Mouse (Mus musculus) hindbrain, embryonic 15.5 days (tissue): ENCODE measurements around the gene Dnmt3b. TPM values are rescaled to one million over a fixed set of nuclear protein-coding genes. Genes with fewer than 3 reads are reported as not detected.

Experiments
- ATAC-seq: fragments of 200-750 bp; cut with Nextera tagmentation; 2 replicates; pipeline ENCODE4 v1.8.0; 2017; ENCODE audit warnings: low read depth, moderate number of reproducible peaks, moderate TSS enrichment; ENCODE audit not compliant: low FRiP score
- H3K27ac ChIP-seq: fragments of 300-500 bp; sonication (generic); replicated peaks from 2 replicates; pipeline ENCODE4 v1.5.1; 2015; ENCODE audit warnings: mild to moderate bottlenecking, inconsistent platforms
- H3K27me3 ChIP-seq: fragments of 300-500 bp; sonication (generic); 2 replicates; pipeline ENCODE4 v1.6.1; 2015; ENCODE audit warnings: control low read depth, inconsistent platforms
- H3K36me3 ChIP-seq: fragments of 300-500 bp; sonication (generic); 2 replicates; pipeline ENCODE4 v1.6.1; 2015; ENCODE audit warnings: control low read depth, inconsistent platforms
- H3K4me1 ChIP-seq: fragments of 300-500 bp; sonication (generic); replicated peaks from 2 replicates; pipeline ENCODE4 v1.6.1; 2015; ENCODE audit warnings: control low read depth, inconsistent platforms
- H3K4me2 ChIP-seq: fragments of 300-500 bp; sonication (generic); 2 replicates; pipeline ENCODE4 v1.6.1; 2015; ENCODE audit warnings: moderate library complexity, mild to moderate bottlenecking, inconsistent platforms
- H3K4me3 ChIP-seq: fragments of 300-500 bp; sonication (generic); 2 replicates; pipeline ENCODE4 v1.5.1; 2015; ENCODE audit warnings: mild to moderate bottlenecking, inconsistent platforms
- H3K9ac ChIP-seq: fragments of 300-500 bp; sonication (generic); 2 replicates; pipeline ENCODE4 v1.6.1; 2015; ENCODE audit warnings: inconsistent platforms
- H3K9me3 ChIP-seq: fragments of 300-500 bp; sonication (generic); 2 replicates; pipeline ENCODE4 v1.6.1; 2016; ENCODE audit warnings: control low read depth, inconsistent platforms
- WGBS: fragments of 180-500 bp; shearing (Covaris S2); methylation state at CpG from one replicate; pipeline ENCODE4 v1.1.7; 2015; 5-methylcytosine and 5-hydroxymethylcytosine counted together
- polyA plus RNA-seq: library from polyadenylated mRNA; unstranded; fragments of >200 nt; fragmentation: Nextera tagmentation; extraction: Ambion mirVana; gene quantifications from 2 replicates; pipeline ENCODE4 v1.2.1, GENCODE M21; 2015

The Dnmt3b gene
- 3.2 and 3.5 TPM in 2 replicates for polyA plus RNA-seq

DNA sequence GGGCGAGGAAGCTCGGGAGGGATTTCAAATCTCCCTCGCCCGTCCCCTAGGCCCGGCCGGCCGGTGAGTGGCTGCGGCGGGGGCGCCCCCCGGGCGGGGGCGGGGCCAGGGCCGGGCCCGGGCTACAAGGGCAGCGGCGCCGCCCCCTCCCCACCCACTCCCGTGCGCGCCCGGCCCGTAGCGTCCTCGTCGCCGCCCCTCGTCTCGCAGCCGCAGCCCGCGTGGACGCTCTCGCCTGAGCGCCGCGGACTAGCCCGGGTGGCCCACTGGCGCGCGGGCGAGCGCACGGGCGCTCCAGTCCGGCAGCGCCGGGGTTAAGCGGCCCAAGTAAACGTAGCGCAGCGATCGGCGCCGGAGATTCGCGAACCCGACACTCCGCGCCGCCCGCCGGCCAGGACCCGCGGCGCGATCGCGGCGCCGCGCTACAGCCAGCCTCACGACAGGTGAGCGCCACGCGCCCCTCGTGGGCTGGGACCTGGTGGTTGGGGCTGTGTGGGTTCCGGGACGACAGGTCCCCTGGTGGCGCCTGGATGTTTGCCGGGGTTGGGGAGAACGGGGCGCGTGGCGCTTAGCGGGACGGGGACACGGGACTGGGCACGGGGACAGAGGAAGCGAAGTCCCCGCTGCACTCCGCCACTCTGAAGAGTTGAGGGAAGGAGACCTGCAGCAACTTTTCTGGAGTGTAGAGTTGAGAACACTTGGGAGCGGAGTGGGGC lies at the start of gene Dnmt3b:
Gene Dnmt3b (plus strand): TSS at position 153 of the 716 bp plus-strand sequence.
- peak within 1 kb of the TSS; percentile 44; the same call in 1 of the 2 replicates for H3K27ac ChIP-seq
- peaks cover 17% of the 10 kb centered on the region for H3K4me1 ChIP-seq
- H3K27me3 ChIP-seq: no peaks in the 10 kb centered on the region
- peak within 1 kb of the TSS; percentile 89 for H3K4me2 ChIP-seq
- peak; percentile 88 for ATAC-seq
- WGBS: under 1% methylated on average over 78 of the region's 93 CpGs
- H3K9me3 ChIP-seq: no peaks in the 10 kb centered on the region
- peak within 1 kb of the TSS; percentile 72 for H3K9ac ChIP-seq
- H3K36me3 ChIP-seq: no peaks in the 10 kb centered on the region
- H3K4me3 ChIP-seq: peak within 1 kb of the TSS; percentile 76

- Histone ChIP-seq H3K9ac (no peak overlapping the region), H3K27ac (peak overlapping the region; percentile 54), H3K4me3 (no peak overlapping the region), H3K27me3 (no peaks in the 10 kb centered on the region), H3K4me2 (no peak overlapping the region), H3K4me1 (peaks cover 17% of the 10 kb centered on the region), H3K36me3 (no peaks in the 10 kb centered on the region), H3K9me3 (no peaks in the 10 kb centered on the region)
- peak; percentile 70; the same call in 1 of the 2 replicates for ATAC-seq
- 54% methylated on average over 6 of the region's 6 CpGs for WGBS
These were observed 49.1 kb upstream of the Dnmt3b start for GRCm38 (mm10) chr2:153600021-153600666.

- H3K4me2 ChIP-seq: no peak overlapping the region
- WGBS: 31% methylated on average over 16 of the region's 16 CpGs
- peak; percentile 62; the same call in 1 of the 2 replicates for ATAC-seq
These were observed 48.3 kb upstream of the Dnmt3b start for GRCm38 (mm10) chr2:153600667-153601648.

GRCm38 (mm10) chr2:153603724-153604123 lies 45.5 kb upstream of the Dnmt3b start:
- H3K27ac ChIP-seq: no peak overlapping the region
- H3K9me3 ChIP-seq: no peaks in the 10 kb centered on the region
- H3K4me2 ChIP-seq: no peak overlapping the region
- 41% methylated on average over 4 of the region's 4 CpGs for WGBS
- H3K36me3 ChIP-seq: no peaks in the 10 kb centered on the region
- no peak overlapping the region for H3K9ac ChIP-seq
- no peak for ATAC-seq
- peaks cover 17% of the 10 kb centered on the region for H3K4me1 ChIP-seq
- no peak overlapping the region for H3K4me3 ChIP-seq
- no peaks in the 10 kb centered on the region for H3K27me3 ChIP-seq

More at GRCm38 (mm10) chr2:153600667-153601648, 48.3 kb upstream of the Dnmt3b start:
- Histone ChIP-seq H3K27ac (peak overlapping the region; percentile 54), H3K9ac (no peak overlapping the region), H3K36me3 (no peaks in the 10 kb centered on the region), H3K9me3 (no peaks in the 10 kb centered on the region), H3K4me3 (no peak overlapping the region), H3K4me1 (peaks cover 17% of the 10 kb centered on the region), H3K27me3 (no peaks in the 10 kb centered on the region)

DNA sequence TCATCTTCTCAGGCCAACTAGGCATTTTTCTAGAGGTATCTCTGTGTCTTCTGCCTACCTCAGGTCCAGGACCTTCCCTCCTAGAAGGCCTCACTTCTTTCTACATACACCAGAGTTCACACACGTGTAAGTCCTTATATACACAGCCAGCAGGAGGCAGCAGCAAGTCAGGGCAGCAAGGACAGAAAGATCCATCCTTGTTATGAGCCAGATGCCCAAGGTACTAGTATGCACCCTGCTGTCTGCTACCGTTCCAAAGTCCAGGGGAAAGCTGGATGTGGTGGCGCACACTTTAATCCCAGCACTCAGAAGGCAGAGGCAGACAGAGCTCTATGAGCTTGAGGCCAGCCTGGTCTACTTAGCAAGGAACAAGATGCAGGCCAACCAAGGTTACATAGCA lies 42.8 kb upstream of the Dnmt3b start:
- no peak for ATAC-seq
- Histone ChIP-seq H3K9me3 (no peaks in the 10 kb centered on the region), H3K4me1 (peaks cover 26% of the 10 kb centered on the region), H3K36me3 (no peaks in the 10 kb centered on the region), H3K27me3 (no peaks in the 10 kb centered on the region), H3K4me3 (no peak overlapping the region), H3K9ac (no peak overlapping the region), H3K4me2 (no peak overlapping the region), H3K27ac (no peak overlapping the region)
- 80% methylated on average over 3 of the region's 3 CpGs for WGBS

DNA sequence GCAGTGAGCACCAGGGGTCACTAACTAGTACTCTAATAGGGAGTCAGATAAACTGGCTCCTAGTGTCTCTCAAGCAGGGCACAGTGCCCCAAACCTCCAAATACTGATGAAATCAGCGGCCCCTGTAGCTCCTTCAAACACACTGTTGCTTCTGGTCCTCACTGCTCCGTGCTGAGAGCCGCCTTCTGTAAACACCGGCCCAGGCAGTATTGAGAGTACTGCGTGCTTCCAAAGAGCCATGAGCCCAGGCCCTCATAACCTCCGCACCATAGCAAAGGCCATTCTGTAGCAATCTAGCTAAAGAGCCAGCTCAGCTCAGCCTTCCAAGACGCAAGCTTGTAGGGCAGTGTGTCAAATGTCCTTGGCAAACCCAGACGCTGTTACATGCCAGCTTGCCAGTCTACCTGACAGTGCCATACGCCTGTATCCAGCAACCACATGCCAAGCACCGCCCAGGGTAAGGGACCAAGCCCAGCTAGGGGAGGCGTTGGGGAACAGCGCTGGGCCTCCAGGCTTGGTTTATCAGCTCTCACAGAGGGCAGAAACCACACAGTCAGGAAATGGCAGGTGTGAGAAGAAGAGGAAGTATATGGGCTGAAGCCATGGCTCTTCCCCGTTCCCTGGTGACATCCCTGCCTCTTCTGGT lies 41.3 kb upstream of the Dnmt3b start:
- peaks cover 30% of the 10 kb centered on the region for H3K4me1 ChIP-seq
- no peaks in the 10 kb centered on the region for H3K36me3 ChIP-seq
- no peaks in the 10 kb centered on the region for H3K9me3 ChIP-seq
- WGBS: 60% methylated on average over 13 of the region's 13 CpGs
- peak; percentile 28; the same call in 1 of the 2 replicates for ATAC-seq
- H3K27me3 ChIP-seq: no peaks in the 10 kb centered on the region
- H3K4me3 ChIP-seq: no peak overlapping the region
- H3K4me2 ChIP-seq: no peak overlapping the region
- no peak overlapping the region for H3K27ac ChIP-seq
- no peak overlapping the region for H3K9ac ChIP-seq

- no peaks in the 10 kb centered on the region for H3K9me3 ChIP-seq
- H3K4me3 ChIP-seq: no peak overlapping the region
- H3K4me1 ChIP-seq: peaks cover 31% of the 10 kb centered on the region
- 48% methylated on average over 8 of the region's 8 CpGs for WGBS
- H3K36me3 ChIP-seq: no peaks in the 10 kb centered on the region
- no peak overlapping the region for H3K9ac ChIP-seq
- H3K4me2 ChIP-seq: no peak overlapping the region
- no peak overlapping the region for H3K27ac ChIP-seq
- H3K27me3 ChIP-seq: no peaks in the 10 kb centered on the region
- no peak for ATAC-seq
These were observed 40.2 kb upstream of the Dnmt3b start for GRCm38 (mm10) chr2:153609058-153609457.

DNA sequence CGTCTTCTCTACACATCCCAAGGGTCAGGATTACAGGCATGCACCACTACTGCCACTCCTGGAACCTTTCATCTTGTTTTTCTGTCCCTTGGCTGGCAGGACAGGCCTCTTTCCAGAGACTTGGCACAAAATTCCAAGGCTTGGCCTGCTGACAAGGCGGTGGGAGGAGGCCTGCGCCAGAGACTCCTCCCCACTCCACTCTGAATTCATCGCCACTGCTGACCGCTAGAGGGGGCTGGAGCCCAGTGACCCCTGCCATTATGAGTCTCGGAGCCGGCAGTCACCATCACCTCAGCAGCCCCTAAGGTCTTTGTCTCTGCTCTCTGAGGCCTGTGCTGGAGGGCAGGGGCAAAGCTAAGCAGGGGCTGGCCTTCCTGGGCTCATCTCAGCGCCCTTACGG lies 39.7 kb upstream of the Dnmt3b start:
- no peaks in the 10 kb centered on the region for H3K36me3 ChIP-seq
- H3K9me3 ChIP-seq: no peaks in the 10 kb centered on the region
- H3K27me3 ChIP-seq: no peaks in the 10 kb centered on the region
- peaks cover 31% of the 10 kb centered on the region for H3K4me1 ChIP-seq
- no peak overlapping the region for H3K4me3 ChIP-seq
- 10% methylated on average over 9 of the region's 9 CpGs for WGBS
- no peak overlapping the region for H3K27ac ChIP-seq
- ATAC-seq: peak; percentile 39
- no peak overlapping the region for H3K9ac ChIP-seq
- H3K4me2 ChIP-seq: no peak overlapping the region

DNA sequence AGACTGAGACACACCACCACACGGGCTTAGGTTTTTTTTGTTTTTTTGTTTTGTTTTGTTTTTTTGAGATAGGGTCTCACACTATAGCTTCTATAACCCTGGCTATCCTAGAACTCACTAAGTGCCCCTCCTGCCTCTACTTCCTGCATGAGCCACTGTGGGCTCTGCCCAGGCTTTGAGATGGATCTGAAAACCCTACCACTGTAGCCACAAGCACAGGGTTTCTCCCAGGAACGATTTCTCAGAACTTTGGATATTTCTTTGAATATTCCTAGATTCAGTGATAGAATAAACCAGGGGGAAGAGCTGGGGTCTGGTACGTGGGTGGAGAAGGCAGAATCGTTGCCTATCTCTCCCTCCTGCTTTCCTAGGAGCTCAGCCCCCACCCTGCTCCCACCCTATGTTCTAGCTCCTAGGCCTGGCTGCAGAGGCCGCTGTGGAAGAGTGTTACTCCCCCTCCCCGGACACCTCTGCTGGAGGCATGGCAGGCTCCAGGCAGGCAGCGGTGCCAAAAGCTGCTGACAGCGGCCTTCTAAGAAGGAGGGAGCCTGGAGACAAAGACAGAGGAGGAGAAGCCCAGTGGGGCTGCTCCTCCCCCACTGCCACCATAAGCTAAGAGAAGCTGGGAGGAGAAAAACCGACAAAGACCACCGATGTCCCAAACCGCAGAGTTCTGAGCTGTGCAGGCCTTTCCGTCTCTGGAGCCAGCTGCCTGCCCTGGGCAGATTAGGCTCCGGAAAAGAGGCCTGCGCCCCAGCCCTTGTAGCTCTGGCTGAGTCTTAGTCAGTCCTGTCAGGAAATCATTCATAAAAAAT lies 38.6 kb upstream of the Dnmt3b start:
- no peaks in the 10 kb centered on the region for H3K27me3 ChIP-seq
- WGBS: 14% methylated on average over 14 of the region's 14 CpGs
- H3K36me3 ChIP-seq: no peaks in the 10 kb centered on the region; the same call in 1 of the 2 replicates
- no peak overlapping the region for H3K4me3 ChIP-seq
- H3K9me3 ChIP-seq: no peaks in the 10 kb centered on the region
- H3K4me2 ChIP-seq: no peak overlapping the region
- H3K9ac ChIP-seq: no peak overlapping the region
- H3K27ac ChIP-seq: peak overlapping the region; percentile 57
- peak; percentile 70 for ATAC-seq
- peaks cover 31% of the 10 kb centered on the region for H3K4me1 ChIP-seq

DNA sequence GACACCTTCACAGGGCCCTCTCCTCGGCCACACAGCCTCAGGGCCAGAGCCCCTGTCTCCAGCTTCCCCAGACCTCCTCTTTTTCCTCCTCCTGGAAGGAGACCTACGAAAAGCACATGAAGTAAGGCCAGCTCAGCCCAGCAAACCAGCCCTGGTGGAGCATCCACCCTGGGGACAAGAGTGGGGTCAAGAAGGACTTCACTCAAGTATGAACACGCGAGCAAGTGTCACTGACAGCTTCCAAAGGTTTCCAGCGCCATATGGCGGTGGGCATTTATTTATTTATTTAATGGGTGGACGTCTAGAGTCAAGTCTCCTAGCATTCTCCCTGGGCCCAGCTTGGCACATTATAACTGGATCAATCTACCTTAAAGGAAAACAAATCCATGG lies 38.0 kb upstream of the Dnmt3b start:
- Histone ChIP-seq H3K27me3 (no peaks in the 10 kb centered on the region), H3K4me3 (no peak overlapping the region), H3K27ac (peak overlapping the region; percentile 57), H3K4me1 (peaks cover 31% of the 10 kb centered on the region), H3K36me3 (no peaks in the 10 kb centered on the region; the same call in 1 of the 2 replicates), H3K9ac (no peak overlapping the region), H3K9me3 (no peaks in the 10 kb centered on the region), H3K4me2 (no peak overlapping the region)
- WGBS: 57% methylated on average over 7 of the region's 7 CpGs
- ATAC-seq: 0 out of 2 replicates have a peak, but pooled peaks have one; percentile 2
